Mouse (Mus musculus): Measurements from ENCODE around the gene Zc3h4. TPM values are rescaled to one million over a fixed set of nuclear protein-coding genes. Genes with fewer than 3 reads are reported as not detected.
A peak's percentile ranks its signal among the peaks of the same experiment; 100 is the strongest.

Gene Zc3h4
- total and polyA plus RNA-seq, 3 experiments, result 32.9 to 71.8 (median 59.4) TPM

DNA sequence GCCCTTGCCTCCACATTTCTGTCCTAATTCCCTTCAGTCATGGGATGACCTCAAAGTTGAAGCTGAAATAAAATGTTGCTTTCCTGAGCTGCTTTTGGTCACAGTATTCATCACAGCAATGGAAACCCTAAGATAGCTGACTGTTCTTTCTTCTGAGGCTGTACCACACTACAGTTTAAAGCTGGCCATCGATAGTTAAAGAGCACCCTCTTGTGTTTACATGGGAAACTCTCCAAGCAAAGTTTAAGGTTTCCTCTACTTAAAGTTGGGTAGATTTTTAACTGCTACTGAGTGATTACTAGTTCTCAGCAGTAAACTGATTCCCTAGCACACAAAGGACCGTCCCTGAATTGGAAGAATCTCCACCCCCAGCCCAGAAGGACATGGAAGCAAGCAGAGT, 27.0 kb upstream of the Zc3h4 start:
- TF ChIP-seq CTCF (IDR thresholded peaks at IDR 0.05 in 2 of 3, conservative IDR thresholded peaks at IDR 0.05 in 1 of 3; ENCODE audit: control insufficient read depth in 1 of 3, insufficient read depth in 1 of 3, low read depth in 2 of 3, low read length in 3 of 3, poor library complexity in 1 of 3, severe bottlenecking in 1 of 3) (peak in 2 of 3 experiments; percentile 28 to 62; a peak in 4 of 6 replicates), RAD21 (IDR thresholded peaks at IDR 0.05; ENCODE audit: low read depth, low read length) (peak; percentile 57), SMC3 (IDR thresholded peaks at IDR 0.05; ENCODE audit: low read depth, low read length) (peak; percentile 53), USF2 (IDR thresholded peaks at IDR 0.05; ENCODE audit: borderline replicate concordance in 1 of 2, insufficient read depth in 1 of 2, low read depth in 1 of 2, low read length in 2 of 2) (no peak), ZC3H11A (IDR thresholded peaks at IDR 0.05; ENCODE audit: low read depth, low read length) (0 out of 2 replicates have a peak, but pooled peaks have one; percentile 18), MEF2A (IDR thresholded peaks at IDR 0.05; ENCODE audit: extremely low read depth, insufficient replicate concordance, low read depth, low read length, poor library complexity, severe bottlenecking) (no peak)
- peaks cover 3 to 5% of the 10 kb centered on the region in 2 experiments; a peak in 3 of 4 replicates for H3K4me1 ChIP-seq (ENCODE audit: control insufficient read depth in 1 of 2, insufficient read depth in 2 of 2, low read length in 2 of 2)
- H3K9me3 ChIP-seq (replicated peaks; ENCODE audit: insufficient read depth, low read length), result no peaks in the 10 kb centered on the region

DNA sequence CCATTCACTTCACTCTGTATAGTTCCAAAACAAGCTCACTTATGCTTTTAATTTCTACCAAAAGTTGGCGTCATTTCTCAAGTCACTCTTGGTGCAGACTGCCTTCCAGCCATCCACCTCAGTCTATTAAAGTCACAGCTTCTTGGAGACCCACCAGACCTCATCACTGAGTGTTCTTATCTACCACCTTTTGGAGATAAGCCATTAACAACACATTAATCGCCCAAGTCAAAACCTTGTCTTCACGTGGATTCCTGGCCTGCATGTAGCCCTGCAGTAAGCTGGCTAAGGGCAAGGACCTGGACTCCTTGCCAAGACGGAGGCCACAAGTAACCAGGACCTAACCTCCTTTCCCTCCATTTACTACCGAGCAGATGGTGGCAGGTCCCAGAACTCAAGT, 25.7 kb upstream of the Zc3h4 start:
- peaks cover 23 to 32% of the 10 kb centered on the region in 2 experiments for H3K36me3 ChIP-seq (ENCODE audit: control insufficient read depth in 1 of 2, insufficient read depth in 2 of 2, low read length in 2 of 2)
- no peaks in the 10 kb centered on the region for H3K9me3 ChIP-seq (replicated peaks; ENCODE audit: insufficient read depth, low read length)
- peaks cover 3 to 5% of the 10 kb centered on the region in 2 experiments; a peak in 3 of 4 replicates for H3K4me1 ChIP-seq (ENCODE audit: control insufficient read depth in 1 of 2, insufficient read depth in 2 of 2, low read length in 2 of 2)
- no peak for DNase-seq (ENCODE audit: low read depth, low spot score)
- H3K27me3 ChIP-seq (ENCODE audit: control insufficient read depth in 1 of 2, insufficient read depth in 2 of 2, low read length in 2 of 2), result no peaks in the 10 kb centered on the region
- H3K79me2 ChIP-seq (ENCODE audit: control insufficient read depth, insufficient read depth, low read length, poor library complexity), result peaks cover 5% of the 10 kb centered on the region; the same call in 1 of the 2 replicates
- H3K27ac ChIP-seq (ENCODE audit: control insufficient read depth, low read depth, low read length), result no peak overlapping the region
- TF ChIP-seq ZMIZ1 (IDR thresholded peaks at IDR 0.05; ENCODE audit: low read depth, low read length), result no peak
- TF ChIP-seq ELF1 (IDR thresholded peaks at IDR 0.05; ENCODE audit: low read depth, low read length), result no peak
- peak; percentile 60 for TF ChIP-seq GATA1 (IDR thresholded peaks at IDR 0.05; ENCODE audit: low read depth, low read length)
- peak; percentile 79; the same call in 1 of the 2 replicates for TF ChIP-seq BHLHE40 (IDR thresholded peaks at IDR 0.05; ENCODE audit: borderline replicate concordance, low read depth, low read length)
- no peak for TF ChIP-seq ZC3H11A (IDR thresholded peaks at IDR 0.05; ENCODE audit: low read depth, low read length)
- no peak for TF ChIP-seq ZNF384 (IDR thresholded peaks at IDR 0.05; ENCODE audit: low read depth, low read length)
- TF ChIP-seq TBP (IDR thresholded peaks at IDR 0.05; ENCODE audit: low read depth, low read length), result no peak
- no peak overlapping the region for H3K4me3 ChIP-seq (ENCODE audit: control insufficient read depth in 1 of 2, insufficient read depth in 1 of 2, low read depth in 2 of 2, low read length in 2 of 2)
- H3K9ac ChIP-seq (ENCODE audit: control insufficient read depth, low read depth, low read length, poor library complexity, severe bottlenecking), result no peak overlapping the region

More for the DNA sequence above, 27.0 kb upstream of the Zc3h4 start:
- Histone ChIP-seq H3K79me2 (ENCODE audit: control insufficient read depth, insufficient read depth, low read length, poor library complexity) (peaks cover 4% of the 10 kb centered on the region; the same call in 1 of the 2 replicates), H3K27me3 (ENCODE audit: control insufficient read depth in 1 of 2, insufficient read depth in 2 of 2, low read length in 2 of 2) (no peaks in the 10 kb centered on the region), H3K9ac (ENCODE audit: control insufficient read depth, low read depth, low read length, poor library complexity, severe bottlenecking) (no peak overlapping the region), H3K4me3 (ENCODE audit: control insufficient read depth in 1 of 2, insufficient read depth in 1 of 2, low read depth in 2 of 2, low read length in 2 of 2) (no peak overlapping the region), H3K36me3 (ENCODE audit: control insufficient read depth in 1 of 2, insufficient read depth in 2 of 2, low read length in 2 of 2) (peaks cover 30 to 31% of the 10 kb centered on the region in 2 experiments), H3K27ac (ENCODE audit: control insufficient read depth, low read depth, low read length) (no peak overlapping the region)
- peak; percentile 50 for DNase-seq (ENCODE audit: low read depth, low spot score)

DNA sequence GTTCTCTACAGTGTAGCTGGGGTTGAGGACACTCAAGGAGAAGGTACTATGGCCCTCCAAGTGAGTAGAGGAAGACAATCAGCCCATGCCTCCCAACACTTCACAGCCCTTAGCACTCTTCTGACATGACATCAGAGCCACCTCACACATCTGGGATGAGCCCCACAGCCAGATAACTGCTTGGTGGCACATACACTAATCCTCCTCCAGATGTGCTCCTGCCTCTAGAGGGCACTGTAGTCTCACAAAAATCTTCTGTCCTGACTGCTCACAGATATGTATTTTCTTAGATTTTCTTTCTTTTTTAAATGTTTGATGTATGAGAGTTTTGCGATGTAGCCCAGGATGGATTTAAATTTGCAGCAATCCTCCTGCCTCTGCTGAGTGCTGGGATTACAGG, 24.2 kb upstream of the Zc3h4 start:
- Histone ChIP-seq H3K27me3 (ENCODE audit: control insufficient read depth in 1 of 2, insufficient read depth in 2 of 2, low read length in 2 of 2) (no peaks in the 10 kb centered on the region), H3K4me1 (ENCODE audit: control insufficient read depth in 1 of 2, insufficient read depth in 2 of 2, low read length in 2 of 2) (peaks cover 0 to 3% of the 10 kb centered on the region in 2 experiments; a peak in 2 of 4 replicates)

More for the DNA sequence above, 24.2 kb upstream of the Zc3h4 start:
- no peaks in the 10 kb centered on the region for H3K9me3 ChIP-seq (replicated peaks; ENCODE audit: insufficient read depth, low read length)
- peaks cover 12% of the 10 kb centered on the region for H3K79me2 ChIP-seq (ENCODE audit: control insufficient read depth, insufficient read depth, low read length, poor library complexity)
- peaks cover 12 to 39% of the 10 kb centered on the region in 2 experiments for H3K36me3 ChIP-seq (ENCODE audit: control insufficient read depth in 1 of 2, insufficient read depth in 2 of 2, low read length in 2 of 2)
- TF ChIP-seq RAD21 (IDR thresholded peaks at IDR 0.05; ENCODE audit: low read depth, low read length) (peak; percentile 27), TAL1 (IDR thresholded peaks at IDR 0.05; ENCODE audit: low read length) (no peak), E2F4 (IDR thresholded peaks at IDR 0.05; ENCODE audit: borderline replicate concordance, low read depth, low read length) (no peak), CTCF (IDR thresholded peaks at IDR 0.05 in 2 of 3, conservative IDR thresholded peaks at IDR 0.05 in 1 of 3; ENCODE audit: control insufficient read depth in 1 of 3, insufficient read depth in 1 of 3, low read depth in 2 of 3, low read length in 3 of 3, poor library complexity in 1 of 3, severe bottlenecking in 1 of 3) (peak; percentile 35 to 65 (median 58); a peak in 5 of 6 replicates), SMC3 (IDR thresholded peaks at IDR 0.05; ENCODE audit: low read depth, low read length) (peak; percentile 35; the same call in 1 of the 2 replicates), GATA1 (IDR thresholded peaks at IDR 0.05; ENCODE audit: low read depth, low read length) (peak; percentile 1; the same call in 1 of the 2 replicates)
- no peak overlapping the region for H3K9ac ChIP-seq (ENCODE audit: control insufficient read depth, low read depth, low read length, poor library complexity, severe bottlenecking)
- DNase-seq (ENCODE audit: low read depth, low spot score), result peak; percentile 73
- H3K4me3 ChIP-seq (ENCODE audit: control insufficient read depth in 1 of 2, insufficient read depth in 1 of 2, low read depth in 2 of 2, low read length in 2 of 2), result no peak overlapping the region
- no peak overlapping the region for H3K27ac ChIP-seq (ENCODE audit: control insufficient read depth, low read depth, low read length)
